Mouse (Mus musculus) brain, adult 2 months (tissue): ENCODE data around the gene Cpm.

Experiments used
- DNase-seq: peaks from one replicate; pipeline ENCODE4 v3.0.0; 2011; ENCODE audit warnings: low read depth, low spot score

Gene Cpm

DNA sequence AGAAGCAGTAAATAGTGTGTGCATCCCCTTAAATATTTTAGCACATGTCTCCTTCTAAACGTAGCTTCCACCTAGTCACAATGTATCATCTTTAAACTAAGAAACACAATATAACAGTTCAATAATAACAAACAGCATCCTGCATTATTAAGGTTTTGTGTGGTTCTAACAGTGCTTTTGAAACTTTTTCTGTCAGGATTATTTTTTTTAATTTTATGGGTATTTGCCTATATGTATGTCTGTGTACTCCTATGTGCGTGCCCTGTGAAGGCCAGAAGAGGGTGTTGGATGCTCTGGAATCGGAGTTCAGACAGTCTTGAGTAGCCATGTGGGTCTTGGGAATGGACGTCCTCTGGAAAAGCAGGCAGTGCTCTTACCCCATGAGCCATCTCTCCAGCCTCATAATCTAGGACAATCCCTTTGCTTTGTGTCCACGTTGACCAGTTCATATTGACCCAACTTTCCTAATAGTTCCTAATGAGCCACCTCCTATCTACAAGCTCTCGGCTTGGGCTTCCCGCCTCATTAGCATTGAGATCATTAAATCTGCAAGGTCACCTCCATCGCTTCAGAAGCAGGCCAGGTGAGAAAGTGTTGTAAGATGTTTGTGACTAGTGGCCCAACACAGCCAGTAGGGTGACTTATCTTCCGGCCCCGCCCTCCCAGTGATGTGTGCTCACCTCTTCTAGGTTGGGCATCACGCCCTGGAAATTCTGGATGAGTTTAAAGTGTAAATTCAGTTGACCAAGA lies 20.2 kb downstream of the Cpm start:
- DNase-seq = no peak

DNA sequence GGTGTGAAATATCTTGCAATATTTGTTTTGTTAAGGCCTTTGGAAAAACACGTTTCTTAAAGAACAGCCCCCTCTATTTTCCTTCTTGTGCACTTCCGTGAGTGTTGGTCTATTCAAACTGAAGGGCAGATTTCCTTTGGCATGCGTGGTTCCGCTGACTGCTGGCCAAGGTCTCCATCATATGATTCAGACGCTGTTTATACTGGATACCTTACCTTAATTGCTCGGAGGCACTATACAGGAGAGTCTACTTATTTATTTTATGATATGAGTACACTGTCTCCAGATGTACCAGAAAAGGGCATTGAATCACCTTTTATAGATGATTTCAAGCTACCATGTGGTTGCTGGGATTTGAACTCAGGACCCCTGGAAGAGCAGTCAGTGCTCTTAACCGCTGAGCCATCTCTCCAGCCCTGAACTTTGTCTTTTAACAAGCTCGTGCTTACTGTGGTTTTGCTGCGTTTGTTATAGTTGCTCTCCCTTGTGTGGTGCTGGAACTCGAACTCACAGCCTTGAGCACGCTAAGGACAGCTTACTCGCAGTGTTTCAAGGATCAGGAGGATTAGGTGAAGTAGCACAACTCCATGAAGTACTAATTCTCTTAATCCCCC lies 20.8 kb downstream of the Cpm start:
- DNase-seq = no peak

DNA sequence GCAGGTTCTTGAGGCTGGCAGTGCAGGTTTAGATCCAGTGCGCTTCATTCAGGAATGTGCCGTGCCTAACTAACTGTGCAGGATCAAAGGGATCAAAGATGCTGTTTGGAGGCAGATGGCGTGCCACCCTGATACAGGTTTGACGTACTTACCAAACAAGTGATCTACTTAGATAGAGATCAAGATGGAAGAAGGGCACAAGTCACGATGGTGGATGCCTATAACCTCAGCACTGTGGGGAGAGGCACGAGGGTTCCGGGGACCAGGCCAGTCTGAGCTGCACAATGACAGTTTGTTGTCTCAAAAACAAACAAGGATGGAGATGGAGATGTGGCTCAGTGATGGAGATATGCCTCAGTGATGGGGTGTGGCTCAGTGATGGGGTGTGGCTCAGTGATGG lies 21.4 kb downstream of the Cpm start:
- no peak for DNase-seq

DNA sequence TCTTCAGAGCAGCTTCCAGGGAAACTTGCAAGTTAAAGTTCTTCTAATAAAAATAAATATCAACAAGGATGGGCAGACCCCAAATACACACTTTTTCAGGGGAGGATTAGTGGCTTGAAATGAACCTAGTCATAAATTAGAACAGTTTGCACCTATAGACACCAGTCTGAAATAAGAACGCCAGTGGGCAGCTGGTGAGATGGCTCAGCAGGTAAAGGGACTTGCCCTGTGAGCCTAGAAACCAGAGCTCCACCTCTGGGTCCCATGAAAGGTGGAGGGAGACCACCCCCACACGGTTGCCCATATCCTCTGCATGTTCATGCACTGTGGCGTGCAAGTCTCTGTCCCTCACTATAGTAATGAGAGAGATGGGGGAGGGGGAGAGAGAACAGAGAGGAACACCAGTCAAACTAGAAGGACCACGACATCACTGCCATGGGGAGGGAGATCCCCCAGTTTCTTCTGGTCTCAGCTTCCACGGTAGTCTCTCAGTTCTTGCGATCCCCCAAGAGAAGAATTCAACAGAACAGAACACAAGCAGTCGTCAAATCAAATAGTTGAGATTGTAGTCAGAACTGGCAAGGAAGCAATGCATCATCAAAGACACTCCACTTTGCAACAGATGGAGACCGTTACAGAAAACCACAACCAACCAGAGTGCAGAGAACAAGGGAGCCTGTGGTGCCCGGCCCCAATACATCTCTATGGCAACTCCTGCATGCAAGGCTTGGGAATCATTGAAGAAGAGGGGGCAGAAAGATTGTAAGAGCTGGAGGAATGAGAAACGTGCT lies 22.5 kb downstream of the Cpm start:
- peak; percentile 59 for DNase-seq

DNA sequence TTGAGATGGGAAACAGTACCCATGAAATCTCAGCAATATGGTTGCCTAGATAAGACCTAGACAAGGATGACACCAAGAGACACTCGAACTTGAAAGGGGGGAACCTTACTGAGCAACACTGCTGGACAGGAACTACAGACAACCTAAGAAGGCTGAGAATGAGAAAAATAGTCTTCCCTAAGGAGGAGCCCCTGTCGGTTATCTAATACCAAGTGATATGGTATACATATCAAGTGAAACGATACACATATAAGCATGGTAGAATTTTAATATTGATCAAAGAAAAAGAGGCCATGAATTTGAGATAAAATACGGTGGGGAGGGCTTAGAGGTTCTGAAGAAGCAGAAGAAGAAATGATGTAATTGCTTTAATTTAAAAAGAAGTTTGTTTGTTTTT lies 23.1 kb downstream of the Cpm start:
- no peak for DNase-seq

- no peak for DNase-seq
These were observed 23.9 kb downstream of the Cpm start for GRCm38 (mm10) chr10:117652930-117653778.

GRCm38 (mm10) chr10:117653779-117654173 lies 24.5 kb downstream of the Cpm start:
- no peak for DNase-seq

- no peak for DNase-seq
These were observed 25.4 kb downstream of the Cpm start for GRCm38 (mm10) chr10:117654576-117655123.

DNA sequence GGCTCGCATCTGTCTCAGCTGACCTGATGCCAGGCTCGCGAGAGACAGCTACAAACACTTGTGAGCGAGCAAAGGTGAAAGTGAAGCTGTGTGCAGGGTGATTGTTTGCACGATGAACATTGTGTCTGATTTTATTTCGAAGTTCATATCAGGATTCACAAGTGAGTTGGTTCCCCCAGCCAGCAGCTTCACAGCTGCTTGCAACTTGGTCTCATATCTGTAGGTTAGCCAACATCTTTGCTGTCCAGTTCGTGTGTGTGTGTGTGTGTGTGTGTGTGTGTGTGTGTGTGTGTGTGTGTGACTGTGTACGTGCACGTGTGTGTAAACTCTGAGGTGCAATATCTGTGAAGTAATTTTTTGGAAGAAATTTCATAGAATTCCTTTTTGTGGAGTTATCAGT lies 26.2 kb downstream of the Cpm start:
- no peak for DNase-seq

DNA sequence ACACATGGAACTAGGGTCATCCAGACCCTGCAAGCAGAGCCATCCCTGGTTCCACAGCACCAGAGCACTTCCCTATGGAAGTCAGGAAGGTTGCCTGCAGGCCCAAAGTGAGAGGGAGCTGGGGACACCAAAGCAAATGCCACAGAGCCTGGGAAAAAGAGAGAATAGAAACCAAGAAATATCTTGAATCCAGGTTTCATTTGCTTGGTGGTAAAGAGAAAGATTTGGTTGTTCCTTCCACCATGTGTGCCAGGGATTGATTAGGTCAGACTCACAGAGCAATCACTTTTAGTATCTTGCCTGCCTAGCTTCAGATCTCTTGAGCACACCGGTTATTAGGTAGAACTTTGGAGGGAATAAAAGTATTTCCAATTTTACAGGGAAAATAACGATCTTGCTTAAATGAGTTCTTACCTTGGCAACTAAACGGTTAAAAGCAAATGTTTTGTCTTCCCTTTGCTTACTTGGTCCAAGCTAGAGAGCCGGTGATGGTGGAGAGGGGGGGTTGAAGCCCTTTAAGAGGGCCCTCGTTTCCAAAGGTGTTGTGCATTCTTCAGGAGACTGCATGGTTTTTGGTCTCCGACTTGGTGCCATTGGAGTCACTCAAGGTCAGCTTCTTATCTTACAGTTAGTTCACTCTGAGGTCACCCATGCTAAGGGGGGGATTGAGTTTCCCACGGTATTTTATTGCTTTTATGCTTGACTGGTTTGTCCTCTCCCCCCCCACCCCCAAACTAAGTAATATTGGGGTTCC lies 26.8 kb downstream of the Cpm start:
- DNase-seq = no peak

DNA sequence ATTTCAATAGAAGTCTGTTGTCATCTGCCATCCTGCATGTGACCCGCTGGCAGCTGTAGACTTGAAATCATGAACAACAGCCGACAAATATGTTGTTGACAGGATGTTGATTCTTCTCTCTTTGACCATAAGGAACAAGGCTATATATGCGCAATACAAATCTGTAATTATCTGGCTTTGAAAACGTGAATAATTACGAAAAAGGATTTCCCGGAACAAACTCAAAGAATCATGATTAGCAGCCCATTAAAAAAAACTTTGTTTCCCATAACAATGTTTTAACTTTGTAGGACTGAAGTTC lies 27.3 kb downstream of the Cpm start:
- no peak for DNase-seq

DNA sequence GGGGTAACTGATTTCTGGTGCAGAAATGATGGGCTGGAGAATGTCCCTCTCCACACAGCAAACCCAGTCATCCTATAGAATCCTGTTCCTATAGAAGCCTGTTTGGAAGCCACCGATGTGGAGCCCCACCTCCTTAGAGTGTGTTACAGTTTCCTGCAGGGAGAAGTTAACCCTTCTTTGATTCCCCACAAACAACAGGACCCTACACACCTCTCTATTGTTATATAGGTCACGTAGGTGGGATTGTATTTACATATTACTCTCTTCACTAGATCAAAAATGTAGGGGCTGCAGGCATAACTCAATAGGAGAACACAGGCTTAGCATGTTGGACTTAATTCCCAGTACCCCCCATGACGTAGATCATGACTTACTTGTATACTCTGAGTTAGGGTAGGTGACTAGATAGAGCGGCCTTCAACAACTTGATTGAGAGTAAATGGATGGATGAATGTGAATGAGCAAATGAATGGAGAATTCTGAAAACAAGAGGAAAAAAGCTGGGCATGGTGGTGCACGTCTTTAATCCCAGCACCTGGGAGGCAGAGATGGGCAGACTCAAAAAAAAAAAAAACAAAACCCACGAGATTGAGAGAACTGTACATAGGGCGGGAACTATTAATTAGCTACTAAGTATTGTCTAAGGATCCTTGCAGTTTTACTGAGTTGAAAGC lies 27.8 kb downstream of the Cpm start:
- no peak for DNase-seq

GRCm38 (mm10) chr10:117657659-117658306 lies 28.5 kb downstream of the Cpm start:
- no peak for DNase-seq

DNA sequence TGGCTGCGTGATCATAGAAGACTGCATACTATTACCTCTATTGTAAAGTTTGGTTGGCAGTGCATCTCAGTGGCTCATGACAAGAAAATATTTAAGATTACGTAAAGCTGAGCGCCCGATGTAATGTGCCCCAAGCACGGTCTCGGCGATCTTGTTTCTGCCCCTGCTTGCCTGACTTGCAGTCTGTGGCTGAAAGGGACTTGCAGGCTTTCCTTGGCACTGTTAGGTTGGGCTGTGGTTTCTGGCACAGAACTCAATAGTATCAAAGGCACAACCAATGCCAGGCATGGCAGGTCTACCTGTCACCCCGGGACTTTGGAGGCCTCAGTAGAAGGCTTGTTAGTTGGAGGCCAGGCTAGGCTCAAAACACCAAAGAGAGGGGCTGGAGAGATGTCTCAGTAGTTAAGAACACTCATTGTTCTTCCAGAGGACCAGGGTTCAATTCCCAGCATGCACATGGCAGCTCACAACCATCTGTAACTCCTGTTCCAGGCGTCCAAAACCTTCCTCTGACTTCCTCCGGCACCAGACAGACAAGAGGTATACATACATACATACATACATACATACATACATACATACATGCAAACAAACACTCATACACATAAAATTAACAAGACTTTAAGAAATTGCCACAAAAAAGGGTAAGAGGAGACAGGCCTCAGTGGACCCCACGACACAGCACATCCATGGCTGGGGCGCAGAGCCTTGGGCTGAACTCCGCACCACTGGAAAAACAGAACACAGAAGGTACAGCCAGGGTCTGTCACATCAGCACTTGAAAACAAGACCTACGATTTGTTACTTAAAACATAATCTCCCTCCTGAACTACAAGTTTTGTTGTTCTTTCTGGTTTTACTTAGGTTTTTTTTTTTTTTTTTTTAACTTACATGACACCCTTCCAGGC lies 29.5 kb downstream of the Cpm start:
- DNase-seq = no peak

GRCm38 (mm10) chr10:117659430-117659813 lies 30.1 kb downstream of the Cpm start:
- DNase-seq = no peak

DNA sequence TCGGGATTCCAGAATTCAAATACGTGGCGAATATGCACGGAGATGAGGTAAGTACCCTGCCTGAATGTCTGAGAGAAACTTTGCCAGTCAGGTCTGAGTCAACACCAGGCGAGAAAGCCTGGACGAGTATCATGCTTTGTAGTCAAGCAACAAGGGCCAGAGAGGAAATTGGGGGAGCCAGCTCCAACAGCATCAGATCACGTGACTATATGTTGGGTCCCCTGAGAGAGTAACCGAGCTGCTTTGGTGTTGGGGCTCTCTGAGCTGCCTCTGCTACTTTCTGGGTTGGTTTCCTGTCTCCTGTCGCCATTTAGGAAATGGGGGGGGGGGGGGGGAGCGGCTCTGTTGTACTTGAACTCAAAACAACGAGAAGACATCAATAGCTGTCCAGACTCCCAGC lies 30.5 kb downstream of the Cpm start:
- DNase-seq = no peak

DNA sequence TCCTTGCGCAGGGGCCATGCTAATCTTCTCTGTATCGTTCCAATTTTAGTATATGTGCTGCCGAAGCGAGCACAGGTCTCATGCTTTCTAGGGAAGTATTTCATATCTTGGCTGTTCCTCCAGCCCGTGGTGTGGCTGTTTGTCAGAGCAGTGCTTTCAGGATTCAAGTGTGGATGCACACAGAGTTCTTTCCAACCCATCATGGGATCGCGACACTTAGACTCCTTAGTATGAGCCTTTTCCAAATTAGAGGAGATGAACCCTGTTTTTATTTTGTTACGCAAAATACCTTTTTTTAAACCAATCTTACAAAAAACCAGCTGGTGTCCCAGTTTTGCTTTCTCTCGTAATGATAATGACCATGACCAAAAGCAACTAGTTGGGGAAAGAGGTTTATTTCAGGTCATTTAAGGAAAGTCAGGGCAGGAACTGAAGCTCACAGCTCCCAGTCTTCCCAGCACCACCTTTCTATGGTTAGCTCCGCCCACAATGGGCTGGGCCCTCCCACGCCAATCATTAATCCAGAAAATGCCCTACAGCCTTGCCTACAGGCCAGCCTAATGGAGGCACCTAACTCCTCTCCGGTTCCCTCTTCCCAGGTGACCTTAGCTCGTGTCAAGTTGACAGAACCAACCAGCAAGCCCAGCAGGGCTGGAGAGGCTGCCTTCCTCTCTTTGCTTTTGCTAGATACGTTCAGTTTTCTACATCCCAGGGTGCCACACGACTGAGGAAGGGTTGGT lies 33.2 kb downstream of the Cpm start:
- no peak for DNase-seq
